Mouse (Mus musculus) intestine, embryonic 14.5 days (tissue): ENCODE data around the gene Rex1bd. TPM values are rescaled to one million over a fixed set of nuclear protein-coding genes. Genes with fewer than 3 reads are reported as not detected.

Source experiments
- ATAC-seq: fragments of 200-750 bp; cut with Nextera tagmentation; replicated peaks from 2 replicates; pipeline ENCODE4 v1.8.0; 2017; ENCODE audit warnings: low read depth, moderate number of reproducible peaks, moderate TSS enrichment, moderate library complexity; ENCODE audit not compliant: low FRiP score, low TSS enrichment
- DNase-seq: peaks from one replicate; pipeline ENCODE4 v3.0.0-alpha.2; 2018; ENCODE audit warnings: low spot score
- H3K27ac ChIP-seq: fragments of 300-500 bp; sonication (generic); 2 replicates; pipeline ENCODE4 v1.5.1; 2014; ENCODE audit warnings: low read depth, mild to moderate bottlenecking, control low read depth
- H3K27me3 ChIP-seq: fragments of 300-500 bp; sonication (generic); replicated peaks from 2 replicates; pipeline ENCODE4 v1.6.1; 2014; ENCODE audit warnings: low read length, control low read depth; ENCODE audit not compliant: control insufficient read depth, insufficient read depth
- H3K36me3 ChIP-seq: fragments of 300-500 bp; sonication (generic); 2 replicates; pipeline ENCODE4 v1.6.1; 2014; ENCODE audit warnings: low read length, control low read depth; ENCODE audit not compliant: control insufficient read depth, insufficient read depth
- H3K4me1 ChIP-seq: fragments of 300-500 bp; sonication (generic); replicated peaks from 2 replicates; pipeline ENCODE4 v1.6.1; 2014; ENCODE audit warnings: low read length, control low read depth, mixed read lengths; ENCODE audit not compliant: control insufficient read depth, insufficient read depth
- H3K4me2 ChIP-seq: fragments of 300-500 bp; sonication (generic); 2 replicates; pipeline ENCODE4 v1.6.1; 2014; ENCODE audit warnings: low read length
- H3K4me3 ChIP-seq: fragments of 300-500 bp; sonication (generic); 2 replicates; pipeline ENCODE4 v1.5.1; 2014; ENCODE audit warnings: low read depth, low read length, control low read depth, mixed read lengths
- H3K9ac ChIP-seq: fragments of 300-500 bp; sonication (generic); 2 replicates; pipeline ENCODE4 v1.6.1; 2014; ENCODE audit warnings: mild to moderate bottlenecking, low read length
- H3K9me3 ChIP-seq: fragments of 300-500 bp; sonication (generic); 2 replicates; pipeline ENCODE4 v1.6.1; 2016; ENCODE audit warnings: low read length, control low read depth; ENCODE audit not compliant: control insufficient read depth
- WGBS: fragments of 180-500 bp; shearing (Covaris S2); extraction: QIAGEN DNeasy Blood & Tissue Kit; methylation state at CpG from one replicate; pipeline ENCODE4 v1.1.7; 2014; 5-methylcytosine and 5-hydroxymethylcytosine counted together
- polyA plus RNA-seq: library from polyadenylated mRNA; unstranded; fragments of >200 nt; fragmentation: Nextera tagmentation; extraction: Ambion mirVana; gene quantifications from 2 replicates; pipeline ENCODE4 v1.2.1, GENCODE M21; 2014

Rex1bd gene
- polyA plus RNA-seq, 1 experiment from 2014 or later, result 136 TPM

GRCm38 (mm10) chr8:70501820-70502529 lies 4.6 kb downstream of the Rex1bd start:
- DNase-seq (no peak), ATAC-seq (no peak)
- Histone ChIP-seq H3K4me3 (no peak overlapping the region), H3K4me1 (peaks cover 19% of the 10 kb centered on the region), H3K27me3 (peaks cover 68% of the 10 kb centered on the region), H3K9ac (no peak overlapping the region), H3K36me3 (peaks cover 6% of the 10 kb centered on the region; the same call in 1 of the 2 replicates), H3K9me3 (no peaks in the 10 kb centered on the region), H3K4me2 (peak overlapping the region; percentile 27), H3K27ac (no peak overlapping the region)
- WGBS, result 16% methylated on average over 23 of the region's 23 CpGs

DNA sequence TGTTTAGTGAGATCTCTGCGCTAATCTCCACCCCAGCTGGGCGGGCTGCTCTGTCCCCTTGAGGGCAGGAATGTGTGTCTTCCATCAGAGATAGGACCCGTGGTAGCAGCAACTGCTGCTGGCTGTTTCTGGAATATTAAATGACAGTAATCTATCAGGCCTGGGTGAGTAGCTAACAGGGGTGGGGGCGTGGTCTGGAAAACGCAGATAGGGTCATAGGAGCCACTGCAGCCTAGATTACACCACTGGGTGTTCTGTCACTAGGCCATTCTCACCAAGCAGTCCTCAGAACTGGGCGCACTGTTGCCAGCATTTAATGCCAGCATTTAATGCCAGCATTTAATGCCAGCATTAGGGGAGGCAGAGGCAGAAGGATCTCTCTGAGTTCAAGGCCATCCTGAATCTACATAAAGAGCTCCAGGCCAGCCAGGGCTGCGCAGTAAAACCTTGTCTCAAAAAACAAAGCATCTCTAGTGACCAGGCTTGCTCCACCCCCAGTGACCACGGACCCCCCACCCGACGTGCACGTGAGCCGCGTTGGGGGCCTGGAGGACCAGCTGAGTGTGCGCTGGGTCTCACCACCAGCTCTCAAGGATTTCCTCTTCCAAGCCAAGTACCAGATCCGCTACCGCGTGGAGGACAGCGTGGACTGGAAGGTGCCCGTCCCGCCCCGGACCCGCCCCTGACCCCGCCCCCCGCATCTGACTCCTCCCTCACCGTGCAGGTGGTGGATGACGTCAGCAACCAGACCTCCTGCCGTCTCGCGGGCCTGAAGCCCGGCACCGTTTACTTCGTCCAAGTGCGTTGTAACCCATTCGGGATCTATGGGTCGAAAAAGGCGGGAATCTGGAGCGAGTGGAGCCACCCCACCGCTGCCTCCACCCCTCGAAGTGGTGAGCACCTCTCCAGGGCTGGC lies 5.9 kb downstream of the Rex1bd start:
- peaks cover 14% of the 10 kb centered on the region for H3K4me1 ChIP-seq
- H3K9me3 ChIP-seq, result no peaks in the 10 kb centered on the region
- 8% methylated on average over 39 of the region's 39 CpGs for WGBS
- peak overlapping the region; percentile 22 for H3K4me2 ChIP-seq
- H3K27ac ChIP-seq, result no peak overlapping the region
- DNase-seq (no peak), ATAC-seq (peak; percentile 2; the same call in 1 of the 2 replicates)
- peak overlapping the region; percentile 6; the same call in 1 of the 2 replicates for H3K4me3 ChIP-seq
- H3K27me3 ChIP-seq, result peaks cover 82% of the 10 kb centered on the region
- 0 out of 2 replicates have a peak, but pooled peaks cover 4% of the 10 kb centered on the region for H3K36me3 ChIP-seq
- no peak overlapping the region for H3K9ac ChIP-seq

GRCm38 (mm10) chr8:70495771-70496062 lies 10.8 kb downstream of the Rex1bd start:
- 5% methylated on average over 12 of the region's 12 CpGs for WGBS
- Histone ChIP-seq H3K27ac (no peak overlapping the region), H3K9ac (no peak overlapping the region), H3K4me2 (no peak overlapping the region), H3K4me3 (no peak overlapping the region), H3K27me3 (peaks cover 99% of the 10 kb centered on the region), H3K36me3 (no peaks in the 10 kb centered on the region), H3K4me1 (peaks cover 10% of the 10 kb centered on the region), H3K9me3 (no peaks in the 10 kb centered on the region)
- ATAC-seq, result no peak
- DNase-seq, result no peak

GRCm38 (mm10) chr8:70495001-70495770 lies 11.4 kb downstream of the Rex1bd start:
- WGBS, result 2% methylated on average over 21 of the region's 21 CpGs
- Histone ChIP-seq H3K9ac (no peak overlapping the region), H3K4me2 (no peak overlapping the region), H3K27ac (no peak overlapping the region), H3K4me1 (peaks cover 11% of the 10 kb centered on the region), H3K9me3 (no peaks in the 10 kb centered on the region), H3K27me3 (peaks cover 99% of the 10 kb centered on the region), H3K4me3 (no peak overlapping the region), H3K36me3 (no peaks in the 10 kb centered on the region)
- DNase-seq (no peak), ATAC-seq (no peak)

DNA sequence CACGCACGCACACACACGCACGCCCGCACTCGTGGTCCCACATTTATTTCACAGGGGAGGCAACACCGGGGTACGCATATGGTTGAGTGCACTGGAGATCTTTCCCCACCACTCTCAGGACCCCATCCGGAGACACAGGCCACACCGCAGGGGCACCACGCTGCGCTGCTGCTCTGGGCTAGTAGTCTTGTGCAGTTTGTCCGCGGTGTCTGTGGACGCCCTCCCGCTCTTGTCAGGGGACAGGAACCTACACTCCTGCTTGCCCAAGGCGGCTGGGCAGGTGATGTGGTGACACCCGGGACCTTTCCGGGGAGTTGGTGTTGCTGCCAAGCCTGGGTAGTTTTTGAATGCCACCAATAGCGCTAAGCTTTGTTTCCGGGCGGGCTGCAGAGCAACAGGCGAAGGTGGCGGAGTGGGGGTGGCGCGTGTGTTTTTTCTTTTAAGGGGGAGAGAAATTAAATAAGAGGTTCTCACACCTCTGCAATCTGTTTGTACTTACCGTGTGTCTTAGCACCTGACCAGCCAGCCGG lies 12.1 kb downstream of the Rex1bd start:
- DNase-seq (no peak), ATAC-seq (no peak)
- no peaks in the 10 kb centered on the region for H3K9me3 ChIP-seq
- H3K4me3 ChIP-seq, result no peak overlapping the region
- H3K9ac ChIP-seq, result no peak overlapping the region
- H3K4me1 ChIP-seq, result peaks cover 18% of the 10 kb centered on the region
- no peaks in the 10 kb centered on the region for H3K36me3 ChIP-seq
- no peak overlapping the region for H3K27ac ChIP-seq
- no peak overlapping the region for H3K4me2 ChIP-seq
- 2% methylated on average over 28 of the region's 28 CpGs for WGBS
- H3K27me3 ChIP-seq, result peaks cover 99% of the 10 kb centered on the region

GRCm38 (mm10) chr8:70493692-70494415 lies 12.7 kb downstream of the Rex1bd start:
- peak overlapping the region; percentile 33 for H3K4me3 ChIP-seq
- WGBS, result 2% methylated on average over 47 of the region's 47 CpGs
- H3K4me1 ChIP-seq, result peaks cover 23% of the 10 kb centered on the region
- peaks cover 99% of the 10 kb centered on the region for H3K27me3 ChIP-seq
- ATAC-seq (no peak), DNase-seq (no peak)
- no peaks in the 10 kb centered on the region for H3K9me3 ChIP-seq
- no peak overlapping the region for H3K9ac ChIP-seq
- H3K4me2 ChIP-seq, result peak overlapping the region; percentile 70; the same call in 1 of the 2 replicates
- H3K36me3 ChIP-seq, result no peaks in the 10 kb centered on the region
- no peak overlapping the region for H3K27ac ChIP-seq

DNA sequence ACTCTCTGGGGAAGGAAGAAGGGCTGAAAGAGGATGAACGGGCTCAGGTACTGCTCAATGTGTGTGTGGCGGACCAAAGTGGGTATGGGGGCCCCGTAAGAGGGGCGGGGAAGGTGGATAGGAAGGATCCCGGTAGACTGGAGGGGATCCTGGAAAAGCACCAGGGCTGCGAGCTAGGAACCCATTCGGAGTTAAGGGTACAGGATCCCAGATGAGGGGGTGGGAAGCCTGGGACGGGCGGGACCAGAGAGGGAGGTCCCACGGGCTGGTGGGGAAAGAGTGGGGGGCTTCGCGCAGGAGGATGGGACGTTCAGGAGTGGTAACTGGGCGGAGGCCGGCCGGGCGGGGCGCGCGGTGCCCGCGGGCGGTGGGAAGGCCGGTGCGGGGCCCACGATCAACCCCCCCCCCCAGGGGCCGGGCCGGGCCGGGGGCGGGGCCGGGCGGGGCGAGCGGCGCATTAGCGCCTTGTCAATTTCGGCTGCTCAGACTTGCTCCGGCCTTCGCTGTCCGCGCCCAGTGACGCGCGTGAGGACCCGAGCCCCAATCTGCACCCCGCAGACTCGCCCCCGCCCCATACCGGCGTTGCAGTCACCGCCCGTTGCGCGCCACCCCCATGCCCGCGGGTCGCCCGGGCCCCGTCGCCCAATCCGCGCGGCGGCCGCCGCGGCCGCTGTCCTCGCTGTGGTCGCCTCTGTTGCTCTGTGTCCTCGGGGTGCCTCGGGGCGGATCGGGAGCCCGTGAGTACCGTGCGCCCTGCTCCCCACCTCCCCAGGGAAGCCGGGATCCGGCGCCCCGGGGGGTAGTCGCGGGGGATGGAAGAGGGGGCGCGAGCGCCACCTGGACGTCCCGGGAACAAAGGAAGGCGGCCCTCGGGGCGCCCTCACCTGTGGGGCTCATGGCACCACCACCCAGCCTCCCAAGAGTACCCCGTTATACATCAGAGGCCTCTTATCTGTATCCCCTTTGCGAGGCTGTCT lies 13.6 kb downstream of the Rex1bd start, which contains the start of gene Crlf1:
Gene Crlf1 (plus strand): TSS at position 495 of the 977 bp plus-strand sequence.
- ATAC-seq (no peak; the same call in 1 of the 2 replicates), DNase-seq (no peak)
- Histone ChIP-seq H3K9ac (no peak within 1 kb of the TSS; the same call in 1 of the 2 replicates), H3K4me3 (peak within 1 kb of the TSS; percentile 33), H3K27ac (no peak within 1 kb of the TSS), H3K4me1 (peaks cover 31% of the 10 kb centered on the region), H3K36me3 (no peaks in the 10 kb centered on the region), H3K27me3 (peaks cover 100% of the 10 kb centered on the region), H3K9me3 (no peaks in the 10 kb centered on the region), H3K4me2 (peak within 1 kb of the TSS; percentile 70)
- WGBS, result under 1% methylated on average over 61 of the region's 93 CpGs
